Mouse (Mus musculus) G1E (cell line): ENCODE measurements around the gene Ntm. TPM values are rescaled to one million over a fixed set of nuclear protein-coding genes. Genes with fewer than 3 reads are reported as not detected.

Experiments
- ATAC-seq: 2 replicates; pipeline ENCODE4 v1.8.0; 2016; ENCODE audit warnings: mild to moderate bottlenecking; ENCODE audit not compliant: insufficient number of reproducible peaks, poor library complexity, low FRiP score, severe bottlenecking; ENCODE audit errors: extremely low read depth
- DNase-seq: peaks from one replicate; pipeline ENCODE4 v3.0.0; 2012; ENCODE audit warnings: low spot score
- H3K27me3 ChIP-seq: 2 replicates; pipeline ENCODE4 v1.6.1; 2012; ENCODE audit warnings: mild to moderate bottlenecking, low read length, inconsistent platforms; ENCODE audit not compliant: insufficient read depth
- H3K36me3 ChIP-seq: replicated peaks from 2 replicates; pipeline ENCODE3; 2012; ENCODE audit warnings: mild to moderate bottlenecking, inconsistent platforms
- H3K4me1 ChIP-seq: 2 replicates; pipeline ENCODE4 v1.6.1; 2012; ENCODE audit warnings: low read depth, low read length, inconsistent platforms, mixed read lengths; ENCODE audit not compliant: insufficient read depth
- H3K4me3 ChIP-seq: 2 replicates; pipeline ENCODE4 v1.5.1; 2012; ENCODE audit warnings: low read depth, mild to moderate bottlenecking, inconsistent platforms, low read length, moderate library complexity, mixed read lengths
- H3K9me3 ChIP-seq: replicated peaks from 2 replicates; pipeline ENCODE4 v1.6.1; 2012; ENCODE audit warnings: inconsistent platforms
- CTCF ChIP-seq: IDR thresholded peaks from 2 replicates; pipeline ENCODE4 v1.5.1; 2012; ENCODE audit warnings: low read depth, low read length, inconsistent platforms, mixed read lengths
- GATA1 ChIP-seq: IDR thresholded peaks from 2 replicates; pipeline ENCODE4 v1.6.1; 2012; ENCODE audit warnings: borderline replicate concordance, low read length, inconsistent platforms, mixed read lengths
- GATA2 ChIP-seq: IDR thresholded peaks from 2 replicates; pipeline ENCODE4 v1.6.1; 2012; ENCODE audit warnings: low read depth, low read length, inconsistent platforms, borderline replicate concordance
- POLR2AphosphoS5 ChIP-seq: IDR thresholded peaks from 2 replicates; pipeline ENCODE4 v1.6.1; 2012; ENCODE audit warnings: low read depth, low read length, inconsistent platforms; ENCODE audit not compliant: insufficient replicate concordance
- TAL1 ChIP-seq: conservative IDR thresholded peaks from 2 replicates; pipeline ENCODE4 v1.6.1; 2012; ENCODE audit warnings: low read depth, low read length, inconsistent platforms, mixed read lengths
- polyA plus RNA-seq: library from polyadenylated mRNA; stranded (reverse); fragments of >175 nt; gene quantifications from 2 replicates; pipeline ENCODE4 v1.2.3, GENCODE M21; 2012
- total RNA-seq, 2 experiments: library from RNA; stranded (forward) in 1 of 2; stranded (reverse) in 1 of 2; fragments of 200-1000 nt in 1 of 2; fragments of >200 nt in 1 of 2; fragmentation: Nextera tagmentation in 1 of 2; gene quantifications; 2 replicates each; pipeline ENCODE4 v1.2.3; 2014 to 2017

The Ntm gene
- total and polyA plus RNA-seq, 3 experiments, result 0.11 TPM; not detected in 2

- no peaks in the 10 kb centered on the region for H3K4me1 ChIP-seq
- peaks cover 19% of the 10 kb centered on the region for H3K9me3 ChIP-seq
- no peaks in the 10 kb centered on the region for H3K27me3 ChIP-seq
- H3K4me3 ChIP-seq, result no peak overlapping the region
- ATAC-seq, result no peak
- DNase-seq, result no peak
- no peak for TF ChIP-seq POLR2AphosphoS5
- no peak for TF ChIP-seq GATA1
- H3K36me3 ChIP-seq, result no peaks in the 10 kb centered on the region
These were observed 70.1 kb downstream of the Ntm start for GRCm38 (mm10) chr9:29892792-29893191.

GRCm38 (mm10) chr9:29888712-29889111, 74.2 kb downstream of the Ntm start:
- TF ChIP-seq GATA1 (no peak), TAL1 (no peak), CTCF (no peak), POLR2AphosphoS5 (no peak), GATA2 (no peak)
- no peaks in the 10 kb centered on the region for H3K36me3 ChIP-seq
- peaks cover 11% of the 10 kb centered on the region for H3K9me3 ChIP-seq
- H3K4me3 ChIP-seq, result no peak overlapping the region
- ATAC-seq, result no peak
- H3K27me3 ChIP-seq, result no peaks in the 10 kb centered on the region
- DNase-seq, result no peak
- no peaks in the 10 kb centered on the region for H3K4me1 ChIP-seq

GRCm38 (mm10) chr9:29887924-29888323, 75.0 kb downstream of the Ntm start:
- no peaks in the 10 kb centered on the region for H3K4me1 ChIP-seq
- TF ChIP-seq GATA1 (no peak), POLR2AphosphoS5 (no peak), TAL1 (no peak), CTCF (no peak), GATA2 (no peak)
- no peaks in the 10 kb centered on the region for H3K27me3 ChIP-seq
- DNase-seq, result no peak
- H3K4me3 ChIP-seq, result no peak overlapping the region
- no peak for ATAC-seq
- peaks cover 13% of the 10 kb centered on the region for H3K9me3 ChIP-seq
- no peaks in the 10 kb centered on the region for H3K36me3 ChIP-seq

GRCm38 (mm10) chr9:29884062-29884461, 78.9 kb downstream of the Ntm start:
- Histone ChIP-seq H3K4me3 (no peak overlapping the region), H3K36me3 (no peaks in the 10 kb centered on the region), H3K9me3 (peaks cover 11% of the 10 kb centered on the region), H3K4me1 (no peaks in the 10 kb centered on the region), H3K27me3 (no peaks in the 10 kb centered on the region)
- no peak for TF ChIP-seq GATA1
- TF ChIP-seq TAL1, result no peak
- no peak for TF ChIP-seq GATA2
- no peak for TF ChIP-seq POLR2AphosphoS5
- TF ChIP-seq CTCF, result no peak
- no peak for DNase-seq
- no peak for ATAC-seq

- H3K36me3 ChIP-seq, result no peaks in the 10 kb centered on the region
- H3K9me3 ChIP-seq, result peaks cover 11% of the 10 kb centered on the region
- DNase-seq (no peak), ATAC-seq (no peak)
- no peak overlapping the region for H3K4me3 ChIP-seq
- no peak for TF ChIP-seq TAL1
- no peak for TF ChIP-seq GATA2
- no peak for TF ChIP-seq GATA1
- no peak for TF ChIP-seq CTCF
- no peak for TF ChIP-seq POLR2AphosphoS5
- H3K27me3 ChIP-seq, result no peaks in the 10 kb centered on the region
- no peaks in the 10 kb centered on the region for H3K4me1 ChIP-seq
These were observed 81.3 kb downstream of the Ntm start for GRCm38 (mm10) chr9:29881614-29882013.

- H3K4me3 ChIP-seq, result no peak overlapping the region
- no peaks in the 10 kb centered on the region for H3K4me1 ChIP-seq
- H3K36me3 ChIP-seq, result no peaks in the 10 kb centered on the region
- H3K9me3 ChIP-seq, result peaks cover 9% of the 10 kb centered on the region
- no peak for ATAC-seq
- H3K27me3 ChIP-seq, result no peaks in the 10 kb centered on the region
- no peak for DNase-seq
- no peak for TF ChIP-seq CTCF
- TF ChIP-seq TAL1, result no peak
- no peak for TF ChIP-seq GATA2
- no peak for TF ChIP-seq GATA1
- no peak for TF ChIP-seq POLR2AphosphoS5
These were observed 85.4 kb downstream of the Ntm start for GRCm38 (mm10) chr9:29877583-29877982.

GRCm38 (mm10) chr9:29867746-29868145, 95.2 kb downstream of the Ntm start:
- ATAC-seq, result no peak
- H3K9me3 ChIP-seq, result peaks cover 16% of the 10 kb centered on the region

More at GRCm38 (mm10) chr9:29867746-29868145, 95.2 kb downstream of the Ntm start:
- H3K4me1 ChIP-seq, result no peaks in the 10 kb centered on the region
- no peaks in the 10 kb centered on the region for H3K36me3 ChIP-seq
- no peaks in the 10 kb centered on the region for H3K27me3 ChIP-seq
- TF ChIP-seq POLR2AphosphoS5 (no peak), GATA2 (no peak), CTCF (no peak), GATA1 (no peak), TAL1 (no peak)
- no peak overlapping the region for H3K4me3 ChIP-seq
- DNase-seq, result no peak
